Mouse (Mus musculus) neural tube, embryonic 14.5 days (tissue): ENCODE measurements around the gene Lmx1a. TPM values are rescaled to one million over a fixed set of nuclear protein-coding genes. Genes with fewer than 3 reads are reported as not detected.

ENCODE experiments used
- ATAC-seq: fragments of 200-750 bp; cut with Nextera tagmentation; 2 replicates; pipeline ENCODE4 v1.8.0; 2017; ENCODE audit warnings: low read depth, mild to moderate bottlenecking, moderate TSS enrichment, moderate library complexity
- H3K27ac ChIP-seq: fragments of 300-500 bp; sonication (generic); 2 replicates; pipeline ENCODE4 v1.5.1; 2014; ENCODE audit warnings: low read depth, mild to moderate bottlenecking, control low read depth, low read length, moderate library complexity, mixed read lengths
- H3K27me3 ChIP-seq: fragments of 300-500 bp; sonication (generic); 2 replicates; pipeline ENCODE4 v1.6.1; 2014; ENCODE audit warnings: low read length; ENCODE audit not compliant: control insufficient read depth, insufficient read depth
- H3K36me3 ChIP-seq: fragments of 300-500 bp; sonication (generic); 2 replicates; pipeline ENCODE4 v1.6.1; 2014; ENCODE audit warnings: low read length, mixed read lengths; ENCODE audit not compliant: control insufficient read depth, insufficient read depth
- H3K4me1 ChIP-seq: fragments of 300-500 bp; sonication (generic); 2 replicates; pipeline ENCODE4 v1.6.1; 2014; ENCODE audit warnings: low read length; ENCODE audit not compliant: control insufficient read depth, insufficient read depth
- H3K4me2 ChIP-seq: fragments of 300-500 bp; sonication (generic); 2 replicates; pipeline ENCODE4 v1.6.1; 2014; ENCODE audit warnings: mild to moderate bottlenecking, low read depth, low read length, control low read depth
- H3K4me3 ChIP-seq: fragments of 300-500 bp; sonication (generic); 2 replicates; pipeline ENCODE4 v1.5.1; 2014; ENCODE audit warnings: low read depth, low read length, control low read depth, mixed read lengths
- H3K9ac ChIP-seq: fragments of 300-500 bp; sonication (generic); replicated peaks from 2 replicates; pipeline ENCODE4 v1.6.1; 2014; ENCODE audit warnings: low read depth, mild to moderate bottlenecking, control low read depth, low read length, mixed read lengths
- H3K9me3 ChIP-seq: fragments of 300-500 bp; sonication (generic); 2 replicates; pipeline ENCODE4 v1.6.1; 2016; ENCODE audit warnings: low read length; ENCODE audit not compliant: control insufficient read depth
- WGBS: fragments of 180-500 bp; shearing (Covaris S2); extraction: QIAGEN DNeasy Blood & Tissue Kit; methylation state at CpG from one replicate; pipeline ENCODE4 v1.1.7; 2014; 5-methylcytosine and 5-hydroxymethylcytosine counted together
- polyA plus RNA-seq: library from polyadenylated mRNA; unstranded; fragments of >200 nt; fragmentation: Nextera tagmentation; extraction: Ambion mirVana; gene quantifications from 2 replicates; pipeline ENCODE4 v1.2.1, GENCODE M21; 2014

Lmx1a gene
- polyA plus RNA-seq, 1 experiment from 2014 or later: 0.25 TPM

DNA sequence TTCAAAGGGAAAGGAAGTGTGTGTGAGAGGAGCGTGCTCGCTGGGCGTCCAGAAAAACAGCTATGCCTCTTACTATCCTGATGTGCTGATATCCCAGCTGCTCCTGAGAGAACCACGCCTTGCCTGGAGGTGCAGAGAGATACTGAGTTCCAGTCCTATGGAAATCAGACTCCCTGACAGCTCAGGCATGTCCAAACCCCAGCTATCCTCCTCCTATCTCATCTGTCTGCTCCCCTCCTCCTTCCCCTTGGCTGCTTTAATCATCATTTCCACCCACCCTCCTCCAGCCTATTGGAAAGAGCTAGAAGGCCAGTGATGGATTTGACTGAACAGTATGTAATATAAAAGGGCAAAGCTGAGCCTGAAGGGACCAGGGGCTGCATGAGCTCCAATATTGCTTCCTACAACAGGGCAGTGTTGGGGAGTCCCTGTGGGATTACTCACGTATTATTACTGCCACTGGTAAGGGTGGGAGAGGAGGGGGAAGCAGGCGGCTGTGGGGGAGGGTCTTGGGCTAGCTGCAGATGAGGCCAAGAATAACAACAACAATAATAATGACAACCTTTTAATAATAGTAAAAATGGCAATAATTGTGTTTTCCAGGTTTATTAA, 26.8 kb downstream of the Lmx1a start:
- Histone ChIP-seq H3K27me3 (no peaks in the 10 kb centered on the region), H3K36me3 (no peaks in the 10 kb centered on the region), H3K4me2 (no peak overlapping the region), H3K9ac (no peak overlapping the region), H3K9me3 (no peaks in the 10 kb centered on the region), H3K27ac (no peak overlapping the region; the same call in 1 of the 2 replicates), H3K4me3 (no peak overlapping the region), H3K4me1 (no peaks in the 10 kb centered on the region; the same call in 1 of the 2 replicates)
- peak; percentile 76 for ATAC-seq
- 35% methylated on average over 6 of the region's 6 CpGs for WGBS

DNA sequence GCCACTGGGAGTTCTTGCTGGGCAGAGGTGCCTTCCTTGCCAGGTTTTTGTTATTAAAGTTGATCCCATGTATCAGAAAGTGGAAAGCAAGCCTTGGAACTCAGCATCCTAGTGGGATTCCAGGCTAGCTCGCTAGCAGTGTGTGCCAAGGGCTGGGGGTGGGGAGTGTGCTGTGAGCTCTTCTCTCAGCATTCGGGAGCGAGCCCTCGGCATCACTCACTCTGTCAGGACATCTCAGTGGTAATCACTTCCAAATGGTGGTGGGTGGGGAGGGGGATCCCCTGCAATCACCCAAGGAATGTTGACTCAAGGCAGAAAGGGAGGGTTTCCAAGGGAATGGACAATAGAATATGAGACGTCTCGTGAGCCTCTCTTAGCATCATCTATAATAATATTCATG, 45.4 kb downstream of the Lmx1a start:
- no peak overlapping the region for H3K4me3 ChIP-seq
- H3K4me1 ChIP-seq: no peaks in the 10 kb centered on the region
- H3K36me3 ChIP-seq: no peaks in the 10 kb centered on the region
- H3K9ac ChIP-seq: no peak overlapping the region
- H3K9me3 ChIP-seq: no peaks in the 10 kb centered on the region
- no peaks in the 10 kb centered on the region for H3K27me3 ChIP-seq
- ATAC-seq: no peak
- no peak overlapping the region for H3K4me2 ChIP-seq
- no peak overlapping the region for H3K27ac ChIP-seq
- WGBS: 9% methylated on average over 6 of the region's 6 CpGs

DNA sequence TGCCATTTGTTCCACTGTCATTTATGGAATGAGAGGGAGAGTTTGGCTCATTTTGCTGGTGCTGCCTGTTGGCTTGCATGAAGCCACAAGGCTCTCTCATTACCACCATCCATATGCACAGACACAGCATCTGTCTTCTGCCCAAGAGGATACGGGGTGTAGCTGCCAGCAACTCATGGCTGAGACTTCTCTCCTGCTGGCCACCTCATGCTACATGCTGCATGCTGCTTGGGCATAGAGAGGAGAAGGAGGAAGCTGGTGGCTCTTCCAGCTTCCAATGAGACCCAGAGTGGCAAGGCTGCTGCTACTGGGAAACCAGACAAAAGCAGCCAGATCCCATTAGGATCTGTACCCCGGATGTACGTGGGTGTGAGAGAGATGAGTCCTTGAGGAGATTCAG, 47.8 kb downstream of the Lmx1a start:
- WGBS: 84% methylated on average over 3 of the region's 3 CpGs
- no peaks in the 10 kb centered on the region for H3K9me3 ChIP-seq
- no peak for ATAC-seq

DNA sequence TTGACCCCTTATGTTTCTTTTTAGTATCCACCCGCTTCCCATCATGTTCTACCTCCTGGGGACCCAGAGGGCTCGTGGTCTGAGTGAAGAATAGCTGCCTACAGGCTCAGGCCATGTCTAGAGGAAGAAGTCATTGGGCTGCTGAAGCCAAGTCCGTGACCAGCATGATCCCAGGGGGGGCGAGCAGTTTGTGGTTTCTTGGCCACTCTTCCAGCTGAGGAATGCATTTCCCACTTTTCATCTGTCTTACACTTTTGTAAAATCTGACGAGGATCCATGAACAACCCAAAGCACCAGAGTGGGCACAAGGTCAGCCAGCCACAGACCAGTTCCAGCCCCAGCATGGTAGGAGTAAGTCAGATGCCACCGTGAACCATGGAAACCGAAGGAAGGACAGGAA, 50.2 kb downstream of the Lmx1a start:
- Histone ChIP-seq H3K4me3 (no peak overlapping the region), H3K4me1 (no peaks in the 10 kb centered on the region), H3K9me3 (no peaks in the 10 kb centered on the region), H3K27ac (no peak overlapping the region), H3K4me2 (no peak overlapping the region), H3K36me3 (no peaks in the 10 kb centered on the region), H3K9ac (no peak overlapping the region), H3K27me3 (no peaks in the 10 kb centered on the region)
- 78% methylated on average over 7 of the region's 7 CpGs for WGBS
- ATAC-seq: no peak

More for the DNA sequence above, 47.8 kb downstream of the Lmx1a start:
- H3K27ac ChIP-seq: no peak overlapping the region
- no peaks in the 10 kb centered on the region for H3K27me3 ChIP-seq
- no peaks in the 10 kb centered on the region for H3K4me1 ChIP-seq
- no peak overlapping the region for H3K9ac ChIP-seq
- H3K4me3 ChIP-seq: no peak overlapping the region
- H3K4me2 ChIP-seq: no peak overlapping the region
- H3K36me3 ChIP-seq: no peaks in the 10 kb centered on the region

DNA sequence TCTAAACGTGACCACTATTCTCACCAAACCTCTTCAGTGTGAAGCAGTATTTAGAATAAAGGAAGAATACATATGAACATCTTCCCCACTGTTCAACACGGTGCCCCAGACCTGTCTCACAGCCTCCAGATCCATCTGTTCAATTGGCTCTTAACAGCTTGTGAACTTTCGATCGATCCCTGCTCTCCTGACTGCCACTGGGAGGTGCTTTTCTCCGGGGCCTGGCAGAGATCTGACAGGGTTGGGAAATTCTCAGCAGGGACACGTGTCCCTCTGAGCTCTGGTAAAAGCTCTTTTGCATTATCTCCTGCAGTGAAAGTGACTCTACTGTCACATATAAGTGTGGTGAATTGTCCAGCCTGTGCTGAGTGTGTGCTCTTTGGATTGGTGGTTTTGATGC, 57.6 kb downstream of the Lmx1a start:
- no peaks in the 10 kb centered on the region for H3K4me1 ChIP-seq
- H3K27ac ChIP-seq: no peak overlapping the region
- H3K27me3 ChIP-seq: no peaks in the 10 kb centered on the region
- no peak for ATAC-seq
- no peaks in the 10 kb centered on the region for H3K9me3 ChIP-seq
- 54% methylated on average over 6 of the region's 6 CpGs for WGBS
- no peak overlapping the region for H3K4me2 ChIP-seq
- no peak overlapping the region for H3K9ac ChIP-seq
- H3K4me3 ChIP-seq: no peak overlapping the region
- no peaks in the 10 kb centered on the region for H3K36me3 ChIP-seq

DNA sequence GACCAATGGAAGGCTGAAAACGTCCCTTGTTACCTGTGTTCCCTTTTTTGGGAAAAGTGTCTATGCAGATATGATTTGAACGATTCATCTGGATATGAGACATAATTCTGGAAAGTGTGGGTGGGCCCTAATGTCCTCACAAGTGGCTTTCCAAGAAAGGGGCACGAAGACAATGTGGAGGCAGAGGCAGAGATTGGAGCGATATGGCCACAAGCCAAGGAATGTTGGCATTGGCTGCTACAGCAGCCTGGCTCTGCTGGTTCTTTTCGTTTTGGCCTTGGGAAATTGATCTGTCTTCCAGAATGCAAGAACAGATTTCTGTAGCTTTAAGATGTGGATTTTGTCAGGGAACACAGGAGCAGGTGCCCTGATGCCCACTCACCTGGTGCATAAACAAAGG, 63.6 kb downstream of the Lmx1a start:
- ATAC-seq: no peak
- H3K9ac ChIP-seq: no peak overlapping the region
- 76% methylated on average over 5 of the region's 5 CpGs for WGBS

DNA sequence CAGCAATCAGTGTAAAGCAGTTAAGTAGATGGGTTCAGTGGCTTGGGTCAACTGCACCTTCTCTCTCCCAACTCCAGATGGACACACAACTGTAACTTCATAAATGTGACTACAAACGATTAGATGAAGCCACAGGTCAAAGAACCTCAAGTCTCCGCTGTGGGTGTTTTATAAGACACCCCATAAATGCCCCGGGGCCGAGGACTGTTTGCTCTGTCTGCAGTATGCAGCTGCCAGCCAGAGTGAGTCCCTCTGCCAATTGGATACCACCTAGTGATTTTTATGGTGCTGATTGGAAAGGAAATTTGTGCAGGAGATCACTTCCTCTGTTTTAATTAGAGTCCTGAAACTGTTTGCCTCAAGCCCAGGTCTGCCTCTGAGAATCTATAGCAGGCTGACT, 65.0 kb downstream of the Lmx1a start:
- 0 out of 2 replicates have a peak, but pooled peaks have one; percentile 18 for ATAC-seq
- Histone ChIP-seq H3K27ac (no peak overlapping the region), H3K4me1 (peaks cover 22% of the 10 kb centered on the region), H3K4me2 (no peak overlapping the region), H3K4me3 (no peak overlapping the region), H3K27me3 (0 out of 2 replicates have a peak, but pooled peaks cover 3% of the 10 kb centered on the region), H3K9ac (no peak overlapping the region), H3K36me3 (no peaks in the 10 kb centered on the region), H3K9me3 (no peaks in the 10 kb centered on the region)
- 22% methylated on average over 4 of the region's 4 CpGs for WGBS

More for the DNA sequence above, 63.6 kb downstream of the Lmx1a start:
- peaks cover 13% of the 10 kb centered on the region for H3K4me1 ChIP-seq
- no peaks in the 10 kb centered on the region for H3K9me3 ChIP-seq
- no peak overlapping the region for H3K4me2 ChIP-seq
- H3K4me3 ChIP-seq: no peak overlapping the region
- no peaks in the 10 kb centered on the region for H3K36me3 ChIP-seq
- no peak overlapping the region for H3K27ac ChIP-seq
- H3K27me3 ChIP-seq: 0 out of 2 replicates have a peak, but pooled peaks cover 3% of the 10 kb centered on the region

DNA sequence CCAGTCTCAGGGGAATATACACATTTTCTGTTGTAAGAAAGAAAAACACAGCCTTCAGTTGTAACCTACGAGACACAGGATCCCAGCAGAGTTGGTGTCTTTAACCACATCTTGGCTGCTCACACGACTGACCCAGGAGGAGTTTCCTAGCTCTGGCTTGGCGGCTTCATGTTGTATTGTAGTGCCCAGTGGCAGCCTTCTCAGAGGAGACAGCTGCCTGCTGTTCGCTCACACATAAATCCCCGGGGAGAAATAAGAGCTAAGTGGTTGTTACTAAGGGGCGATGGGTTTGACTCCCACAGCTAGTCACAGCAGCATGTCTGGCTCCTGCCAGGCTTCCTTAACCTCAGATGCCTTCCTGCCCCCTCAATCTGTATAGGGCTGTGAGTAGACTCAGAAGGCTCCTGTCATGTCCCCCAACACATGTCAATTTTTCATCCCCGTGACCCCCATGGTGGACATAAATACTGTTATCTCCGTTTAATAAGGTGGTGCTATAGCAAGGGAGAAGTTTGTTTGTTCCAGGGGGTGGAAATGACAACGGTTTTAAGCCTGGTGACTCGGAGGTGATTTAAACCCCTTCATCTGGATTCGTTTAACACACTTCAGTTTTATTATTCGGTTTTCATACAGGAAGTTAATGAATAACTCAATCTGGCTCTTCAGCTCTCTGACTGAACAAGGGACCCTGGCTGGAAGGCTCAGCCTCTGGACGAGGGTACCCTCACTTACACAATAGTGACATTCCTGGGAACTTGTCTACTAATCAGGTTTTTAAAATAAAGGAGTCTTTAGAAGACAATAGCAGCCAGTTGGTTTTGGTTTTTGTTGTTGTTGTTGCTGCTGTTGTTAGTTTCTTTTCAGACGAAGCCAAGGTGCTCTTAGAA, 65.8 kb downstream of the Lmx1a start:
- peaks cover 22% of the 10 kb centered on the region for H3K4me1 ChIP-seq
- H3K4me2 ChIP-seq: no peak overlapping the region
- H3K36me3 ChIP-seq: no peaks in the 10 kb centered on the region
- peak; percentile 42; the same call in 1 of the 2 replicates for ATAC-seq
- no peak overlapping the region for H3K27ac ChIP-seq
- no peak overlapping the region for H3K4me3 ChIP-seq
- no peak overlapping the region for H3K9ac ChIP-seq
- H3K9me3 ChIP-seq: no peaks in the 10 kb centered on the region
- WGBS: 6% methylated on average over 14 of the region's 14 CpGs
- H3K27me3 ChIP-seq: 0 out of 2 replicates have a peak, but pooled peaks cover 3% of the 10 kb centered on the region

DNA sequence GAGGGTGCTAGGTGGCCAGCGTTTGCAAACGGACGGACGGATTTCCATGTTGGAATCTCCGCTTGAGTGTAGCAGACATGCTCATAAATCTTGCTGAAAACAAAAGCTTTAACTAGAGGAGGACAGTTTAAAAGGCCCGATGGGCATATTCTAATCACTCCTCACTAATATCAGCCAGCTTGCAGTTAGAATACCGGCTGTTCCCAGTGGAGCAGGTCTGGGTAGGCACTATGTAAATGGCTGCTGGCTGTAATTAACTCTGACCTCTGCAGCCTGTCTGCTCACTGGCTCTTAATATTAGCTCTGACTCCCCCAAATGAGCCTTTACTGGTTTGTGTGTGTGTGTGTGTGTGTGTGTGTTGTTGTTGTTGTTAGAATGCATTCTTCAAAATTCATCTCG, 69.2 kb downstream of the Lmx1a start:
- Histone ChIP-seq H3K4me2 (no peak overlapping the region), H3K9ac (no peak overlapping the region), H3K4me1 (peaks cover 27% of the 10 kb centered on the region), H3K4me3 (no peak overlapping the region), H3K9me3 (no peaks in the 10 kb centered on the region), H3K27ac (no peak overlapping the region), H3K36me3 (no peaks in the 10 kb centered on the region), H3K27me3 (peaks cover 7% of the 10 kb centered on the region; the same call in 1 of the 2 replicates)
- ATAC-seq: peak; percentile 67; the same call in 1 of the 2 replicates
- WGBS: 15% methylated on average over 8 of the region's 8 CpGs
